Comparison of ENCODE assay signal across 11 mouse cellular contexts in genomic region chr7:45644872-45645590, GRCm38 (mm10). TPM values are rescaled to one million over a fixed set of nuclear protein-coding genes. Genes with fewer than 3 reads are reported as not detected.
DNase-seq lines count a peak whose midpoint lies in the region; ATAC-seq lines count a peak whose summit lies in the region.
"Had no signal": no experiment of that assay in that cellular context is flagged by ENCODE, and none has a peak within 500 bp of the region (broad histone marks: within the 10 kb centered on the region; RNA-seq: fewer than 3 reads in every experiment).

No protein-coding gene starts in this region.

- peak overlapping the region; percentile 68; the same call in 1 of the 2 replicates for H3K4me2 ChIP-seq in heart, embryonic 15.5 days
- H3K4me2 ChIP-seq in embryonic facial prominence, embryonic 11.5 days (ENCODE audit: low read depth, low read length) = peak overlapping the region; percentile 71; the same call in 1 of the 2 replicates
- H3K4me2 ChIP-seq in hindbrain, embryonic 12.5 days (replicated peaks) = peak overlapping the region; percentile 56
- peak overlapping the region; percentile 81 for H3K4me2 ChIP-seq in midbrain, embryonic 13.5 days (replicated peaks)

- H3K9ac ChIP-seq in heart, embryonic 15.5 days = 0 out of 2 replicates have a peak overlapping the region, but pooled peaks have one; percentile 20
- H3K9ac ChIP-seq in embryonic facial prominence, embryonic 11.5 days (replicated peaks; ENCODE audit: low read length) = no peak overlapping the region
- H3K9ac ChIP-seq in hindbrain, embryonic 12.5 days = peak overlapping the region; percentile 39; the same call in 1 of the 2 replicates
- peak overlapping the region; percentile 61; the same call in 1 of the 2 replicates for H3K9ac ChIP-seq in midbrain, embryonic 13.5 days (replicated peaks)

- no peaks in the 10 kb centered on the region for H3K9me3 ChIP-seq in heart, embryonic 15.5 days (replicated peaks)
- no peaks in the 10 kb centered on the region for H3K9me3 ChIP-seq in embryonic facial prominence, embryonic 11.5 days (replicated peaks; ENCODE audit: control insufficient read depth, low read length)
- H3K9me3 ChIP-seq in hindbrain, embryonic 12.5 days (replicated peaks) = no peaks in the 10 kb centered on the region
- H3K9me3 ChIP-seq in midbrain, embryonic 13.5 days = no peaks in the 10 kb centered on the region
- H3K9me3 ChIP-seq: megakaryocyte, embryonic 14.5 days had no signal

- intact Hi-C loops in heart, postnatal 25 days (cut with DNase I) = no loop called here

- H3K4me3 ChIP-seq in heart, embryonic 15.5 days = no peak overlapping the region
- peak overlapping the region; percentile 42; the same call in 1 of the 2 replicates for H3K4me3 ChIP-seq in embryonic facial prominence, embryonic 11.5 days (ENCODE audit: low read depth, low read length)
- no peak overlapping the region for H3K4me3 ChIP-seq in hindbrain, embryonic 12.5 days
- peak overlapping the region; percentile 51; the same call in 1 of the 2 replicates for H3K4me3 ChIP-seq in midbrain, embryonic 13.5 days (replicated peaks)

- ATAC-seq in heart, embryonic 15.5 days (replicated peaks; ENCODE audit: insufficient number of reproducible peaks, insufficient read depth, low FRiP score, low read depth) = no peak
- ATAC-seq in embryonic facial prominence, embryonic 11.5 days (replicated peaks; ENCODE audit: insufficient number of reproducible peaks, low FRiP score, low TSS enrichment, low read depth) = no peak
- no peak for ATAC-seq in hindbrain, embryonic 12.5 days (ENCODE audit: low FRiP score)
- no peak for ATAC-seq in midbrain, embryonic 13.5 days
- ATAC-seq in megakaryocyte progenitor cell, adult 5-6 weeks (replicated peaks; ENCODE audit: poor library complexity) = no peak

- no peak overlapping the region for H3K27ac ChIP-seq in heart, embryonic 15.5 days
- no peak overlapping the region for H3K27ac ChIP-seq in embryonic facial prominence, embryonic 11.5 days (replicated peaks; ENCODE audit: low read depth, low read length)
- peak overlapping the region; percentile 83 for H3K27ac ChIP-seq in hindbrain, embryonic 12.5 days
- H3K27ac ChIP-seq in midbrain, embryonic 13.5 days = peak overlapping the region; percentile 95

- WGBS in heart, embryonic 15.5 days = 77% methylated on average over 6 of the region's 6 CpGs
- 68% methylated on average over 6 of the region's 6 CpGs for WGBS in embryonic facial prominence, embryonic 11.5 days
- 68% methylated on average over 6 of the region's 6 CpGs for WGBS in hindbrain, embryonic 12.5 days
- 64% methylated on average over 6 of the region's 6 CpGs for WGBS in midbrain, embryonic 13.5 days

- DNase-seq in heart, postnatal 25 days (ENCODE audit: low spot score) = no peak
- no peak for DNase-seq in embryonic facial prominence, embryonic 11.5 days (ENCODE audit: low spot score)
- DNase-seq in urinary bladder, adult 18-20 months (ENCODE audit: low spot score in 2 of 2) = no peak
- DNase-seq in gastrocnemius, adult 8-10 months (ENCODE audit: low spot score in 2 of 2) = no peak

- H3K27me3 ChIP-seq in heart, embryonic 15.5 days = no peaks in the 10 kb centered on the region
- H3K27me3 ChIP-seq in embryonic facial prominence, embryonic 11.5 days (ENCODE audit: control insufficient read depth, insufficient read depth, low read length) = no peaks in the 10 kb centered on the region
- H3K27me3 ChIP-seq in hindbrain, embryonic 12.5 days = no peaks in the 10 kb centered on the region
- no peaks in the 10 kb centered on the region for H3K27me3 ChIP-seq in midbrain, embryonic 13.5 days

- H3K4me1 ChIP-seq in heart, embryonic 15.5 days (replicated peaks) = peaks cover 50% of the 10 kb centered on the region
- H3K4me1 ChIP-seq in embryonic facial prominence, embryonic 11.5 days (ENCODE audit: control insufficient read depth, insufficient read depth, low read length) = no peaks in the 10 kb centered on the region; the same call in 1 of the 2 replicates
- peaks cover 27% of the 10 kb centered on the region for H3K4me1 ChIP-seq in hindbrain, embryonic 12.5 days
- H3K4me1 ChIP-seq in midbrain, embryonic 13.5 days (replicated peaks) = peaks cover 29% of the 10 kb centered on the region

- no peaks in the 10 kb centered on the region for H3K36me3 ChIP-seq in heart, embryonic 15.5 days
- H3K36me3 ChIP-seq in embryonic facial prominence, embryonic 11.5 days (replicated peaks; ENCODE audit: control insufficient read depth, insufficient read depth, low read depth, low read length) = no peaks in the 10 kb centered on the region
- no peaks in the 10 kb centered on the region for H3K36me3 ChIP-seq in hindbrain, embryonic 12.5 days
- H3K36me3 ChIP-seq in midbrain, embryonic 13.5 days = no peaks in the 10 kb centered on the region

RNA-seq across cellular contexts. Expression of gene Mamstr, which starts 5.3 kb away (rescaled TPM):
- polyA plus RNA-seq in heart, embryonic 15.5 days (2015; fragmentation: Nextera tagmentation; extraction: Ambion mirVana) = 7.3 and 7.4 TPM in 2 replicates
- 1 to 10 TPM; 6.0 to 8.4 TPM for total RNA-seq in heart, postnatal 25 days (2021)
- 1.4 and 1.8 TPM in 2 replicates for polyA plus RNA-seq in embryonic facial prominence, embryonic 11.5 days (2014; fragmentation: Nextera tagmentation; extraction: Ambion mirVana)
- 3.7 and 4.8 TPM in 2 replicates for polyA plus RNA-seq in hindbrain, embryonic 12.5 days (2016; fragmentation: Nextera tagmentation; extraction: Ambion mirVana)
- polyA plus RNA-seq in midbrain, embryonic 13.5 days (2015; fragmentation: Nextera tagmentation; extraction: Ambion mirVana) = 3.1 and 4.8 TPM in 2 replicates
- 0.64 TPM in 1 of 2 replicates, not detected in the other for total RNA-seq in megakaryocyte progenitor cell, adult 5-6 weeks (2015)
- 0.12 TPM in 1 of 2 replicates, not detected in the other for total RNA-seq in megakaryocyte progenitor cell, adult 5-6 weeks (2017)
- total RNA-seq in gastrocnemius, adult 8-10 months (2022) = 10 to 100 TPM; 18.5 to 36.8 (median 28.8) TPM

RNA-seq across cellular contexts. Expression of gene Rasip1, which starts 17.7 kb away (rescaled TPM):
- polyA plus RNA-seq in heart, embryonic 15.5 days (2015; fragmentation: Nextera tagmentation; extraction: Ambion mirVana) = 19.6 and 23.4 TPM in 2 replicates
- total RNA-seq in heart, postnatal 25 days (2021) = 10 to 100 TPM; 26.3 to 33.6 TPM
- 5.4 and 5.7 TPM in 2 replicates for polyA plus RNA-seq in embryonic facial prominence, embryonic 11.5 days (2014; fragmentation: Nextera tagmentation; extraction: Ambion mirVana)
- 15.6 and 16.2 TPM in 2 replicates for polyA plus RNA-seq in hindbrain, embryonic 12.5 days (2016; fragmentation: Nextera tagmentation; extraction: Ambion mirVana)
- polyA plus RNA-seq in midbrain, embryonic 13.5 days (2015; fragmentation: Nextera tagmentation; extraction: Ambion mirVana) = 7.5 and 9.4 TPM in 2 replicates
- total RNA-seq in megakaryocyte progenitor cell, adult 5-6 weeks (2015) = 0.10 TPM in 1 of 2 replicates, not detected in the other
- total RNA-seq in megakaryocyte progenitor cell, adult 5-6 weeks (2017) = 0.08 TPM in 1 of 2 replicates, not detected in the other
- 1 to 10 TPM; 5.1 to 7.0 (median 5.3) TPM for total RNA-seq in gastrocnemius, adult 8-10 months (2022)

RNA-seq across cellular contexts. Expression of gene Fut2, which starts 21.2 kb away (rescaled TPM):
- polyA plus RNA-seq in heart, embryonic 15.5 days (2015; fragmentation: Nextera tagmentation; extraction: Ambion mirVana) = 1.5 and 1.6 TPM in 2 replicates
- under 1 TPM; 0.47 to 0.78 TPM for total RNA-seq in heart, postnatal 25 days (2021)
- polyA plus RNA-seq in embryonic facial prominence, embryonic 11.5 days (2014; fragmentation: Nextera tagmentation; extraction: Ambion mirVana) = 0.17 TPM in 1 of 2 replicates, not detected in the other
- polyA plus RNA-seq in hindbrain, embryonic 12.5 days (2016; fragmentation: Nextera tagmentation; extraction: Ambion mirVana) = 0.37 TPM in 1 of 2 replicates, not detected in the other
- polyA plus RNA-seq in midbrain, embryonic 13.5 days (2015; fragmentation: Nextera tagmentation; extraction: Ambion mirVana) = 0.06 and 0.09 TPM in 2 replicates
- not detected in 2 replicates for total RNA-seq in megakaryocyte progenitor cell, adult 5-6 weeks (2015)
- total RNA-seq in megakaryocyte progenitor cell, adult 5-6 weeks (2017) = not detected in 2 replicates
- total RNA-seq in gastrocnemius, adult 8-10 months (2022) = under 1 TPM; 0.12 to 0.29 (median 0.20) TPM
- polyA plus RNA-seq: spleen, adult 2 months had no signal

RNA-seq across cellular contexts. Expression of gene Izumo1, which starts 23.4 kb away (rescaled TPM):
- 0.33 and 0.35 TPM in 2 replicates for polyA plus RNA-seq in heart, embryonic 15.5 days (2015; fragmentation: Nextera tagmentation; extraction: Ambion mirVana)
- under 1 TPM; 0.21 to 0.39 TPM for total RNA-seq in heart, postnatal 25 days (2021)
- 0.08 and 0.11 TPM in 2 replicates for polyA plus RNA-seq in embryonic facial prominence, embryonic 11.5 days (2014; fragmentation: Nextera tagmentation; extraction: Ambion mirVana)
- 0.18 TPM in 1 of 2 replicates, not detected in the other for polyA plus RNA-seq in hindbrain, embryonic 12.5 days (2016; fragmentation: Nextera tagmentation; extraction: Ambion mirVana)
- polyA plus RNA-seq in midbrain, embryonic 13.5 days (2015; fragmentation: Nextera tagmentation; extraction: Ambion mirVana) = 0.17 TPM in 1 of 2 replicates, not detected in the other
- 0.32 TPM in 1 of 2 replicates, not detected in the other for total RNA-seq in megakaryocyte progenitor cell, adult 5-6 weeks (2015)
- total RNA-seq in megakaryocyte progenitor cell, adult 5-6 weeks (2017) = 0.24 TPM in 1 of 2 replicates, not detected in the other
- total RNA-seq in gastrocnemius, adult 8-10 months (2022) = not detected
- total RNA-seq: layer of hippocampus, postnatal 36 days had no signal

RNA-seq across cellular contexts. Expression of gene Fut1, which starts 27.9 kb away (rescaled TPM):
- 0.15 and 0.66 TPM in 2 replicates for polyA plus RNA-seq in heart, embryonic 15.5 days (2015; fragmentation: Nextera tagmentation; extraction: Ambion mirVana)
- total RNA-seq in heart, postnatal 25 days (2021) = not detected
- polyA plus RNA-seq in embryonic facial prominence, embryonic 11.5 days (2014; fragmentation: Nextera tagmentation; extraction: Ambion mirVana) = 0.38 TPM in 1 of 2 replicates, not detected in the other
- polyA plus RNA-seq in hindbrain, embryonic 12.5 days (2016; fragmentation: Nextera tagmentation; extraction: Ambion mirVana) = 0.14 TPM in 1 of 2 replicates, not detected in the other
- polyA plus RNA-seq in midbrain, embryonic 13.5 days (2015; fragmentation: Nextera tagmentation; extraction: Ambion mirVana) = not detected in 2 replicates
- not detected in 2 replicates for total RNA-seq in megakaryocyte progenitor cell, adult 5-6 weeks (2015)
- not detected in 2 replicates for total RNA-seq in megakaryocyte progenitor cell, adult 5-6 weeks (2017)
- not detected for total RNA-seq in gastrocnemius, adult 8-10 months (2022)
- total RNA-seq: layer of hippocampus, postnatal 36 days had no signal

Comparison
In these comparisons a context has a peak if more than half of its experiments do, and no peak if none do; other contexts are left out.
1. H3K27ac ChIP-seq: peak in hindbrain, embryonic 12.5 days (single experiment) and midbrain, embryonic 13.5 days (single experiment); none in heart, embryonic 15.5 days (single experiment) and embryonic facial prominence, embryonic 11.5 days (single experiment).
2. H3K4me3 ChIP-seq: peak in embryonic facial prominence, embryonic 11.5 days (single experiment) and midbrain, embryonic 13.5 days (single experiment); none in heart, embryonic 15.5 days (single experiment) and hindbrain, embryonic 12.5 days (single experiment).
3. Peak in every context shown above with its lines, with median percentiles within 50 percentile points of each other: H3K4me2 ChIP-seq.